Mouse (Mus musculus) ES-E14 (cell line): ENCODE data around the gene Trim69.

Experiments used
- CHD2 ChIP-seq: IDR thresholded peaks from 2 replicates; pipeline ENCODE4 v1.6.1; 2014; ENCODE audit warnings: mild to moderate bottlenecking, low read depth, low read length, inconsistent platforms
- HCFC1 ChIP-seq: IDR thresholded peaks from 2 replicates; pipeline ENCODE4 v1.6.1; 2012; ENCODE audit warnings: low read length, inconsistent platforms, borderline replicate concordance; ENCODE audit not compliant: insufficient read depth
- MAFK ChIP-seq: IDR thresholded peaks from 2 replicates; pipeline ENCODE4 v1.6.1; 2014; ENCODE audit warnings: mild to moderate bottlenecking, low read depth, low read length, inconsistent platforms; ENCODE audit not compliant: insufficient read depth
- ZC3H11A ChIP-seq: IDR thresholded peaks from 2 replicates; pipeline ENCODE4 v1.6.1; 2012; ENCODE audit warnings: low read depth, mild to moderate bottlenecking, inconsistent platforms, low read length, borderline replicate concordance
- ZNF384 ChIP-seq: IDR thresholded peaks from 2 replicates; pipeline ENCODE4 v1.6.1; 2012; ENCODE audit warnings: low read depth, low read length, inconsistent platforms

DNA sequence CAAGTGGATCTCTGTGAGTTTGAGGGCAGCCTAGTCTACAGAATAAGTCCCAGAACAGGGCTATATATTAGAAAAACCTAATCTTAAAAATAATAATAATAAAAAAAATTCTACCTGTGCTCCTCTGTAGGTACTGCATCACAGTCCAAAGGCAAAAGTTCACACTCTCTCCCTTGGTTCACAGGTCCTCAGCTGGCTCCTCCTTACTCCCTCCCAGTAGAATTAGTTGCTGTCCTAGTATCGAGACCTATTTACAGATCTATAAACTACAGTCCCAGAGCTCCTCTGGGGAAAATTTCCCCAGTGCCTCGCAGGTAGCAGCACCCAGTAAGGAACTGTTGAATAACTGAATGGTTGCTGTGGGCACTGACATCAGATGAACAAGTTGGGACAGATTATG, 19.7 kb upstream of the Trim69 start:
- TF ChIP-seq ZNF384 = no peak
- TF ChIP-seq MAFK = no peak
- no peak for TF ChIP-seq CHD2
- TF ChIP-seq ZC3H11A = no peak
- no peak for TF ChIP-seq HCFC1
